Comparison of ENCODE assay signal across 8 mouse cellular contexts in genomic region chr11:120269498-120270104, GRCm38 (mm10). TPM values are rescaled to one million over a fixed set of nuclear protein-coding genes. Genes with fewer than 3 reads are reported as not detected.
A peak's percentile ranks its signal among the peaks of the same experiment; 100 is the strongest.
DNase-seq lines count a peak whose midpoint lies in the region; ATAC-seq and TF ChIP-seq lines count a peak whose summit lies in the region.

No protein-coding gene starts in this region.

- H3K27me3 ChIP-seq in forebrain, embryonic 12.5 days, result peaks cover 13% of the 10 kb centered on the region; the same call in 1 of the 2 replicates
- no peaks in the 10 kb centered on the region; the same call in 1 of the 2 replicates for H3K27me3 ChIP-seq in neural tube, embryonic 15.5 days (replicated peaks)

- no peak overlapping the region for H3K9ac ChIP-seq in forebrain, embryonic 12.5 days
- no peak overlapping the region for H3K9ac ChIP-seq in neural tube, embryonic 15.5 days (replicated peaks)

- peaks cover 58% of the 10 kb centered on the region for H3K36me3 ChIP-seq in forebrain, embryonic 12.5 days (replicated peaks)
- peaks cover 37% of the 10 kb centered on the region for H3K36me3 ChIP-seq in neural tube, embryonic 15.5 days

- WGBS in forebrain, embryonic 12.5 days, result 16% methylated on average over 8 of the region's 8 CpGs
- WGBS in neural tube, embryonic 15.5 days, result 39% methylated on average over 8 of the region's 8 CpGs

- H3K4me3 ChIP-seq in gastrocnemius, adult 2 months, result no peak overlapping the region
- no peak overlapping the region for H3K4me3 ChIP-seq in forebrain, embryonic 12.5 days (replicated peaks)
- H3K4me3 ChIP-seq in neural tube, embryonic 15.5 days (replicated peaks), result no peak overlapping the region

- no peak for TF ChIP-seq CTCF in gastrocnemius, adult 2 months (IDR thresholded peaks at IDR 0.05)

- H3K4me1 ChIP-seq in forebrain, embryonic 12.5 days, result peaks cover 54% of the 10 kb centered on the region
- peaks cover 48% of the 10 kb centered on the region for H3K4me1 ChIP-seq in neural tube, embryonic 15.5 days

- no peaks in the 10 kb centered on the region for H3K9me3 ChIP-seq in forebrain, embryonic 12.5 days
- no peaks in the 10 kb centered on the region for H3K9me3 ChIP-seq in neural tube, embryonic 15.5 days (replicated peaks)

- H3K4me2 ChIP-seq in forebrain, embryonic 12.5 days, result no peak overlapping the region; the same call in 1 of the 2 replicates
- H3K4me2 ChIP-seq in neural tube, embryonic 15.5 days, result no peak overlapping the region

- ATAC-seq in forebrain, embryonic 12.5 days (ENCODE audit: low FRiP score), result peak; percentile 62
- no peak for ATAC-seq in neural tube, embryonic 15.5 days (ENCODE audit: low FRiP score)

- H3K27ac ChIP-seq in gastrocnemius, adult 2 months, result peak overlapping the region; percentile 31
- peak overlapping the region; percentile 70 for H3K27ac ChIP-seq in forebrain, embryonic 12.5 days
- 0 out of 2 replicates have a peak overlapping the region, but pooled peaks have one; percentile 9 for H3K27ac ChIP-seq in neural tube, embryonic 15.5 days (replicated peaks)

- peak; percentile 77 for DNase-seq in gastrocnemius, adult 2 months
- no peak for DNase-seq in gastrocnemius, postnatal 4 days (ENCODE audit: low spot score in 2 of 2)
- DNase-seq in 416B (ENCODE audit: low read depth), result peak; percentile 69
- DNase-seq in layer of hippocampus, adult 9-11 months, result peak; percentile 42
- no peak for DNase-seq in spleen, postnatal 4 days (ENCODE audit: low spot score in 2 of 2)
- no peak for DNase-seq in cerebellum, postnatal 36 days

- intact Hi-C loops in gastrocnemius, adult 2 months (cut with DNase I), result no loop called here

RNA-seq across cellular contexts. Expression of gene Bahcc1, which starts 36.9 kb away (rescaled TPM):
- 1 to 10 TPM; 3.5 to 5.3 TPM for total RNA-seq in gastrocnemius, adult 2 months (2021)
- 10 to 100 TPM; 13.6 to 15.1 TPM for total RNA-seq in gastrocnemius, postnatal 4 days (2021)
- polyA plus RNA-seq in forebrain, embryonic 12.5 days (2016; fragmentation: Nextera tagmentation; extraction: Ambion mirVana), result 23.5 and 24.0 TPM in 2 replicates
- polyA plus RNA-seq in neural tube, embryonic 15.5 days (2015; fragmentation: Nextera tagmentation; extraction: Ambion mirVana), result 8.7 and 10.4 TPM in 2 replicates

Comparison
In these comparisons a context has a peak if more than half of its experiments do, and no peak if none do; other contexts are left out.
1. DNase-seq: peak in gastrocnemius, adult 2 months (single experiment), 416B (single experiment) and layer of hippocampus, adult 9-11 months (single experiment); none in gastrocnemius, postnatal 4 days (0 of 2), spleen, postnatal 4 days (0 of 2) and cerebellum, postnatal 36 days (0 of 2).
2. H3K27ac ChIP-seq: peak in every context shown above with its lines; median percentile 70 in forebrain, embryonic 12.5 days; 31 in gastrocnemius, adult 2 months; 9 in neural tube, embryonic 15.5 days.